17 mouse cellular contexts compared by ENCODE assay signal in the genomic region with DNA sequence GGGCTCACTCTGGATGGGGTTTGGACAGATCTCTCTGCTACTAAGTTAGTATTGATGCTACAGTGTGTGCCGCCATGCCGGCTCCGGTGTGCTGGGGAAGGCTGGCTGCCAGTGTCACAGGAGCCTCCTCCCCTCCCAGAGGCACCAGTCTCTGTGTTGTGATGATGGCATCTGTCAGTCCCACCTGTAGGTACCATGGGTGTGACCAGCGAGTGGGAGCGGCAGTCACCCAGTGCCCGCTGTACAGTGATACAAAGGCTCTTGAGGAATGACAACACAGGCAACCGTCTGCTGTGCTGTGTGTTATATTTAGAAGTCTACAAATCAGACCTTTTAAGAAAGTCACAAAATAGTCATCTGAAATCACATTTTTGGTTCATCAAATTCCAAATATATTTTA. TPM values are rescaled to one million over a fixed set of nuclear protein-coding genes. Genes with fewer than 3 reads are reported as not detected.
"Had no signal": no experiment of that assay in that cellular context is flagged by ENCODE, and none has a peak within 500 bp of the region (broad histone marks: within the 10 kb centered on the region; RNA-seq: fewer than 3 reads in every experiment).

No protein-coding gene starts in this region.

- H3K4me3 ChIP-seq: limb, embryonic 10.5 days; limb, embryonic 13.5 days; midbrain, embryonic 12.5 days; midbrain, embryonic 15.5 days; neural tube, embryonic 12.5 days; neural tube, embryonic 15.5 days had no signal

- H3K4me2 ChIP-seq: limb, embryonic 13.5 days; lung, embryonic 14.5 days; midbrain, embryonic 12.5 days; midbrain, embryonic 15.5 days; neural tube, embryonic 12.5 days; neural tube, embryonic 15.5 days had no signal

- ATAC-seq: midbrain, embryonic 15.5 days had no signal

- H3K9ac ChIP-seq: limb, embryonic 13.5 days; lung, embryonic 14.5 days; midbrain, embryonic 12.5 days; midbrain, embryonic 15.5 days; neural tube, embryonic 12.5 days; neural tube, embryonic 15.5 days had no signal

- H3K9me3 ChIP-seq: limb, embryonic 10.5 days; limb, embryonic 13.5 days; midbrain, embryonic 12.5 days; midbrain, embryonic 15.5 days; neural tube, embryonic 12.5 days; neural tube, embryonic 15.5 days had no signal

- H3K27me3 ChIP-seq: limb, embryonic 13.5 days; midbrain, embryonic 12.5 days; midbrain, embryonic 15.5 days; neural tube, embryonic 12.5 days; neural tube, embryonic 15.5 days had no signal

- H3K27ac ChIP-seq: limb, embryonic 10.5 days; limb, embryonic 13.5 days; macrophage; midbrain, embryonic 12.5 days; midbrain, embryonic 15.5 days; neural tube, embryonic 12.5 days; neural tube, embryonic 15.5 days; stomach, postnatal 0 days had no signal

- DNase-seq: kidney, adult 18-20 months; kidney, adult 9 months; lung, embryonic 14.5 days; right cerebral cortex, adult 18-20 months; right cerebral cortex, postnatal 14 days; right cerebral cortex, postnatal 4 days; thymus, adult 18-20 months; thymus, postnatal 36 days had no signal

RNA-seq across cellular contexts. Expression of a gene that starts 47.9 kb away (rescaled TPM):
- total RNA-seq: megakaryocyte, adult 5-6 weeks had no signal
- polyA plus RNA-seq: limb, embryonic 10.5 days had no signal
